Mouse (Mus musculus): ENCODE measurements around the gene Clint1. TPM values are rescaled to one million over a fixed set of nuclear protein-coding genes. Genes with fewer than 3 reads are reported as not detected.
A peak's percentile ranks its signal among the peaks of the same experiment; 100 is the strongest.

The Clint1 gene
- polyA plus RNA-seq, 1 experiment from 2014 or later: 80.2 TPM

DNA sequence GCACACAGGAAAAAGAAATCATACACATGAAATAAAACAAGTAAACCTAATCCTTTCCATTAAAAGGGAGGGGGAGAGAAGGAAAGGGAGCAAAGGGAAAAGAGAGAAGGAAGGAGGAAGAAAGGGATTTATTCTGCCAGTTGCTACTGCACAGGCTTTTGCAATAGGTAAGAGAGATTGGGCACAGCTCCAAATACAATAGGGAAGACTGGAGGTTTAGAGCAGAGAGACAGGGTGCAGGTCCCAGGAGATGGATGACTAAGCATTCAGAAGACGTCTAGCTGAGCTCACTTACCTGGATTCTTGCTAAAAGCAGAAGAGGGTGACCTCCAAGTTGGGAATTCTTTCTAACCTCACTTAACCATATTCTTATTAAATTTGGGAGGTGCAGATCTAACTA, 35.1 kb upstream of the Clint1 start:
- Histone ChIP-seq H3K27ac (ENCODE audit: poor library complexity, severe bottlenecking) (no peak overlapping the region), H3K4me3 (no peak overlapping the region), H3K9me3 (replicated peaks) (no peaks in the 10 kb centered on the region), H3K4me1 (replicated peaks) (no peaks in the 10 kb centered on the region), H3K27me3 (replicated peaks) (no peaks in the 10 kb centered on the region), H3K4me2 (no peak overlapping the region), H3K9ac (no peak overlapping the region), H3K36me3 (no peaks in the 10 kb centered on the region)
- ATAC-seq (ENCODE audit: insufficient number of reproducible peaks, low FRiP score): no peak
- 58% methylated on average over 1 of the region's 1 CpGs for WGBS

DNA sequence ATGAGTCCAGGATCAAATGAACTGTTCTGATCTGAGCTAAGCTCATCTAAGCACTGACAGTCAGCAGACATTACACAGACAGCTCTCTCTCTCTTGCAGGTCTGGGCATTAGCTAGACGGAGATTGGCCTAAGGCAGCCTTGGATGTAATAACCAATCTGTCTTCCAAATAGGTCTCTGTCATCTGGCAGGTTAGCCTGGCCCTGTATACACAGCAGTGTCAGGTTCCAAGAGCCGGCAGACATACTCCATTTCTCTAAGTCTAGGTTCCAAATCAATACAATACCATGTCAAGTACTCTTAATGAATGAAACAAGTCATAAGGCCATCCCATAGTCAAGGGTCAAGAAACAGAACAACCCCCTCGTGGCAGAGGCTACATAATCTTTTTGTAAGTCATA, 33.9 kb upstream of the Clint1 start:
- Histone ChIP-seq H3K27ac (ENCODE audit: poor library complexity, severe bottlenecking) (no peak overlapping the region), H3K27me3 (replicated peaks) (no peaks in the 10 kb centered on the region), H3K4me1 (replicated peaks) (no peaks in the 10 kb centered on the region), H3K4me2 (no peak overlapping the region), H3K36me3 (no peaks in the 10 kb centered on the region), H3K9ac (no peak overlapping the region), H3K4me3 (no peak overlapping the region), H3K9me3 (replicated peaks) (no peaks in the 10 kb centered on the region)
- ATAC-seq (ENCODE audit: insufficient number of reproducible peaks, low FRiP score): no peak
- WGBS: 56% methylated on average over 3 of the region's 3 CpGs

DNA sequence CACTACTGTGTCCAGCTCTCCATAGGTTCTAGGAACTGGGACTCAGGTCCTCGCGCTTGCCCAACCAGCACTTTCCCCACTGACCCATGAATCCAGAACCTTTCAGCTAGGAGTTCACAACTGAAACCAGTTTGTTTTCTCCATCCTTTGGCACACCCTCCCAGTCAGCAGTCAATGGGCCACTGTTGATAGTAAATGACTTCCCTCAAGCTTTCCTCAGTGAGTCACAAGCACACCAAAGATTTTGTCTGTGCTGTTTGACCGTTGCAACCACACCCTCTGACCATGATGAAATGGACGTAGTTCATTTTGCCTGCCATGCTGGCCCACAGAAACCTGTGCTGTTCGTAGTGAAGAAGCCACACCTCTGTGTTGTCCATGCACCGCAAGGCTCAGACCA, 30.9 kb upstream of the Clint1 start:
- no peak overlapping the region for H3K4me3 ChIP-seq
- no peak for ATAC-seq (ENCODE audit: insufficient number of reproducible peaks, low FRiP score)
- WGBS: 87% methylated on average over 6 of the region's 6 CpGs

DNA sequence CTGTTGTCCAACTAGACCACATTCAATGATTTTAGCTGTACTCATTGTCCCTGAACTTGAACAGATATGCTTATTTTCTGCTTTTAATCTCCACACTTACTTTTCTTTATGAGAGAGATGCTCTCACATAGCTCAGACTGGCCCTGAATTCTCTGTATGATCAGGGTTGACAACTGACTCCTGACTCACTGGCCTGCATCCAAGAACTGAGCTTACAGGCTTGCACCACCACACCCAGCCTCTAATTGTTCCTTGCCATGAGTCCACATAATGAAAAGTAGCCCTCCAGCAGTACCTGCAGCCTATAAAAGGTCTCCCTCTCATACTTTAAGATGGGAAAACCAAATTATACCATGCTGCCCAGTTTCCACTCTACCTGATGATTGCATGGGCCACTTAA, 21.7 kb upstream of the Clint1 start:
- no peaks in the 10 kb centered on the region for H3K36me3 ChIP-seq
- no peak for ATAC-seq (ENCODE audit: insufficient number of reproducible peaks, low FRiP score)
- H3K4me1 ChIP-seq (replicated peaks): peaks cover 24% of the 10 kb centered on the region
- no peaks in the 10 kb centered on the region for H3K9me3 ChIP-seq (replicated peaks)
- H3K27ac ChIP-seq (ENCODE audit: poor library complexity, severe bottlenecking): peak overlapping the region; percentile 67
- H3K4me2 ChIP-seq: no peak overlapping the region
- H3K27me3 ChIP-seq (replicated peaks): no peaks in the 10 kb centered on the region
- H3K4me3 ChIP-seq: no peak overlapping the region
- H3K9ac ChIP-seq: no peak overlapping the region

More for the DNA sequence above, 30.9 kb upstream of the Clint1 start:
- no peak overlapping the region for H3K27ac ChIP-seq (ENCODE audit: poor library complexity, severe bottlenecking)
- no peaks in the 10 kb centered on the region for H3K27me3 ChIP-seq (replicated peaks)
- H3K36me3 ChIP-seq: no peaks in the 10 kb centered on the region
- no peak overlapping the region for H3K4me2 ChIP-seq
- H3K9ac ChIP-seq: no peak overlapping the region
- H3K4me1 ChIP-seq (replicated peaks): no peaks in the 10 kb centered on the region
- no peaks in the 10 kb centered on the region for H3K9me3 ChIP-seq (replicated peaks)

DNA sequence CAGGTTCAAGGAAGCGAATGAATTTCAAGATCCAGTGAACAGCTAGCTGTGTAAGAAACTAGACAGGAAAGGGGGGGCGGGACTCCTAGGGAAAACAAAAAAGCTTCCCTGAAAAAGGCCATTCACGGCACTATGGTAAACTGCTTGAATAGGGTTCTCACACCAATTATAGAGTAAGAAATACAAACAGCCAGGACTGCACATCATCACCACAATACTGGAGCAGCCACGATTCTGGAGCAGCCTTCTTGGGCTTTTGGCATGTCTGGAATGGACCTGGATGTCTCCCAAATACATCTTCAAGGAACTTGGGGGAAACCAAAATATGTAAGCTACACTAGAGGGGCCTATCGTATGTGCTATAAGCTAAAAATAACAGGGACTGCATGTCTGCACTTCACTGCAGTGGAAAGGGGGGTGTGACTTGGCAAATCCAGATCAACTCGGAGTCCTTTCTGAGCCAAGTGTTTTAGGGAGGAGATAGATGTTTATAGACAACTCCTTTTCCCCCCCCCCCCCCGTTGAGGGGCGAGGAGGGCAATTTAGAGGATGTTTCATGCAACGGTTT, 21.0 kb upstream of the Clint1 start:
- H3K36me3 ChIP-seq: no peaks in the 10 kb centered on the region
- H3K9me3 ChIP-seq (replicated peaks): no peaks in the 10 kb centered on the region
- peak overlapping the region; percentile 67 for H3K27ac ChIP-seq (ENCODE audit: poor library complexity, severe bottlenecking)
- H3K4me3 ChIP-seq: no peak overlapping the region
- no peak overlapping the region for H3K9ac ChIP-seq
- ATAC-seq (ENCODE audit: insufficient number of reproducible peaks, low FRiP score): no peak; the same call in 1 of the 2 replicates
- H3K4me1 ChIP-seq (replicated peaks): peaks cover 31% of the 10 kb centered on the region
- H3K27me3 ChIP-seq (replicated peaks): no peaks in the 10 kb centered on the region
- peak overlapping the region; percentile 39 for H3K4me2 ChIP-seq
- WGBS: 41% methylated on average over 9 of the region's 9 CpGs

DNA sequence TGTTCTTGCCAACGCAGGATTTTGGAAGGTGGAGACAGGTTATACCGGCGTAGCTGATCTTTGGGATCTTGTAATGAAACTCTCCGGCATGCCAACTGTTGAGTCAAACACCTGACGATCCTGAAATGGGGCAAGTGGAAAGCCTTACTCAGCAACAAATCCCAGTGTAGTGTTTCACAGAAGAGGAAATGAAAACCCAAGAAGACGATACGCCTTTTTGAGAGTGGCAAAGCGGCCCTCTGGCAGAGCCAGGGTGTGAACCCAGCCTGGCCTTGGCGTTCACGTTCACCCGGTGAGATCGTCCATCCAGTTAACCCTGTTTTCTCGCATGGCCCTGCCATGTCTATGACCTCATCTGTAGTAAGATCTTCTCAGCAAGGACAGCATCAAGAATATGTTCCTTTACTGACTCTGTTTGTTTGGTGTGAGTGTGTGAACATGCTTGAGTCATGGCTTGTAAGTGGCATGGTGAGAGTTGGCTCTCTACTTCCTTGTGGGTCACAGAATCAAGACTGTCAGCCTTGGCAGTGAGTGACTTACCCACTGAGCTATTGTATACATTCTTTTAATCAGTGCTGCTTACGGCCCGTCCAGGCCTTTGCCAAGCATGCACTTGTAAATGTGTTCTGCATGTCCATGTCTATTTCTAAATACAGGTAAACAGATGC, 20.2 kb upstream of the Clint1 start:
- no peak overlapping the region for H3K9ac ChIP-seq
- 89% methylated on average over 15 of the region's 15 CpGs for WGBS
- no peaks in the 10 kb centered on the region for H3K27me3 ChIP-seq (replicated peaks)
- no peak overlapping the region for H3K4me2 ChIP-seq
- no peak for ATAC-seq (ENCODE audit: insufficient number of reproducible peaks, low FRiP score)
- H3K36me3 ChIP-seq: no peaks in the 10 kb centered on the region
- no peaks in the 10 kb centered on the region for H3K9me3 ChIP-seq (replicated peaks)
- H3K4me1 ChIP-seq (replicated peaks): peaks cover 39% of the 10 kb centered on the region
- peak overlapping the region; percentile 67; the same call in 1 of the 2 replicates for H3K27ac ChIP-seq (ENCODE audit: poor library complexity, severe bottlenecking)
- no peak overlapping the region for H3K4me3 ChIP-seq

DNA sequence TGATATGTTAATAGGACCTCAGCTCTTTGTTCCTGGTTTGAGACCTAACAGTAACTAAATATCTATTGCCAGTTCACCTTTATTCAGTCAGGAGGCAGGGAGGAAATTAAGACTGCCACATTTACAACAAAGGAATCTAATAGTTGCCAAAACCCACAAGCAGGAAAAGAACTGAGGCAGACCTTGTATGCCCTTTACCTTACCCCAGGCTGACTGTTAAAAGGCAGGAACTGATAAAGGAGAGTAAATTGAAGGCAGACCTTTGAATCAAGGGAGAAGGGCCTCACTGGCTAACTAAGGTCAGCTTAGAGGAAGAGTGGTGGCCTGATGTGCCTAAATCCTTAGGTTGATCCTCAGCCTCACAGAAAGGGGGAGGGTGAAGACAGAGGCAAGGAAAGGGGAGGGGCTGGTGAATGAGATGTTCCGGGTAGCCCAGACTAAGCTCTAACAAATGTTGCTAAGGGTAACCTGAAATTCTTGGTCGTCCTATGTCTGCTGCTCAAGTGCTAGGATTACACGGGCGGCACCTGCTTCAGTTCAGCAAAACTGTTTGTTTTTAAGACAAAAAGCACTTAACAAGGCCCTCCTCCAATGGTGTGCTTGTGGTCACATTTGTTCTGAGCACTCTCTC, 16.1 kb upstream of the Clint1 start:
- Histone ChIP-seq H3K4me3 (no peak overlapping the region), H3K36me3 (no peaks in the 10 kb centered on the region), H3K4me1 (replicated peaks) (peaks cover 42% of the 10 kb centered on the region), H3K27me3 (replicated peaks) (no peaks in the 10 kb centered on the region), H3K9me3 (replicated peaks) (no peaks in the 10 kb centered on the region), H3K4me2 (no peak overlapping the region), H3K9ac (no peak overlapping the region), H3K27ac (ENCODE audit: poor library complexity, severe bottlenecking) (no peak overlapping the region)
- WGBS: 36% methylated on average over 4 of the region's 4 CpGs
- no peak for ATAC-seq (ENCODE audit: insufficient number of reproducible peaks, low FRiP score)

DNA sequence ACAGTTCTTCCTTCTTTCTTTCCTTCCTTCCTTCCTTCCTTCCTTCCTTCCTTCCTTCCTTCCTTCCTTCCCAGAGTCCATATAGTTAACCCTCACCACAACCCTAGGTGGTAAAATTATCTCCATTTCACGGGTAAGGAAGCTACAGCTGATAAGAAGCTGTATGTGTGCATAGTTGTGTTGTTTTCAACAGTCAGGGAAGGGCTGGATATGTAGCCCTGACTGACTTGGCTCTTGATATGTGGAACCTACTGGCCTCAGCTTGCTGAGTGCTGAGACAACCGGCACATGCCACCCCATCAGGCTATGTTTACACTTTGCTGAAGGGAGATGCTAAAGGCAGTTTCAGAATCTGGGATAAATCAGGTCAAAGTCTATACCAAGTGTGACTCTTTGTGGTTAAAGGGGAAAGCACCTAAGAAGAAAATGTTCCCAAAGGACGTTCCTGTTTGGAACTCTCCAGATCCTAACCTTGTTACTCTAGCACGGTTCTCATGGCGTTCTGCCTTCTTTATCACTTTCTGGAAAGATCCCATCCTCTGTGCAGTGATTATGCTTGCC, 14.5 kb upstream of the Clint1 start:
- H3K9me3 ChIP-seq (replicated peaks): no peaks in the 10 kb centered on the region
- H3K27ac ChIP-seq (ENCODE audit: poor library complexity, severe bottlenecking): no peak overlapping the region
- no peak overlapping the region for H3K9ac ChIP-seq
- H3K4me1 ChIP-seq (replicated peaks): peaks cover 29% of the 10 kb centered on the region
- 58% methylated on average over 5 of the region's 5 CpGs for WGBS
- H3K27me3 ChIP-seq (replicated peaks): no peaks in the 10 kb centered on the region
- no peak for ATAC-seq (ENCODE audit: insufficient number of reproducible peaks, low FRiP score)
- H3K4me2 ChIP-seq: no peak overlapping the region
- H3K4me3 ChIP-seq: no peak overlapping the region
- H3K36me3 ChIP-seq: no peaks in the 10 kb centered on the region

DNA sequence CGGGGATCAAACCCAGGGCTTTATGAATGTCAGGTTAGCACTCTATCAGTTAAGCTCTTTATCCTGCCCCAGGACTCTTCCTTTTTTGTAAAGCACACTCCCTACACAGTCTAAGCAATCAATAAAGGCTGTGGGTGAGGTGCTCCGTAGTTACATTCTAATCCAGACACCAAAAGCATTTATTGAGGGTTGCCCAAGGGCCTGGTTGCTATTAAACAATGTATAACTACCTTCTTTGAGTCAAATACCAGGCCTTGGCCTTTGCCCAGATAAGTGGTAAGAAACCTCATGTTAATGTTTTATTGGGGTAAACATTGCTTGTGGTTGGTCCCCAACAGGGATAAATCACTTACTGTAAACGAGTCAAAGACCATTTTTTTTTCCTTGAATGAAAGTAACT, 13.4 kb upstream of the Clint1 start:
- peaks cover 28% of the 10 kb centered on the region for H3K4me1 ChIP-seq (replicated peaks)
- no peaks in the 10 kb centered on the region for H3K9me3 ChIP-seq (replicated peaks)
- no peaks in the 10 kb centered on the region for H3K36me3 ChIP-seq
- H3K9ac ChIP-seq: no peak overlapping the region
- H3K27ac ChIP-seq (ENCODE audit: poor library complexity, severe bottlenecking): no peak overlapping the region
- no peak overlapping the region for H3K4me2 ChIP-seq
- WGBS: 67% methylated on average over 3 of the region's 3 CpGs
- no peak overlapping the region for H3K4me3 ChIP-seq
- ATAC-seq (ENCODE audit: insufficient number of reproducible peaks, low FRiP score): no peak
- no peaks in the 10 kb centered on the region for H3K27me3 ChIP-seq (replicated peaks)

DNA sequence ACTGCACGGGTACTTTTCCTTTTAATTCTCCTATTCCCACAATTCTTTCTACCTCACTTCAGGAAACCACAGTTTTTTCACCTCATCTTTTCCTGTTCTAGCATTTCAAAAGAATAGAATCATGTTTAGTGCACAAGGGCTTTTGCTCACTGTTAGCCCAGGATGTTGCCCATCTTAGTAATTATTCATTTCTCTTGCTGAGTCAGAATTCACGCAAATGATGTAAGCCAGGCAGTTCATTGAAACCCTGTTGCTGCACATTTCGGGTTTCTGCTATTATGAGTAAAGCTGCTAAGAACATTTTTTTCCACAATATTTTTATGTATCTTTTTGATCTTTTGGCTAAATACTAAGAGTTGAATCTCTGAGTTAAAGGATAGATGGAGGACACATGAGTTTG, 11.5 kb upstream of the Clint1 start:
- 79% methylated on average over 3 of the region's 3 CpGs for WGBS

DNA sequence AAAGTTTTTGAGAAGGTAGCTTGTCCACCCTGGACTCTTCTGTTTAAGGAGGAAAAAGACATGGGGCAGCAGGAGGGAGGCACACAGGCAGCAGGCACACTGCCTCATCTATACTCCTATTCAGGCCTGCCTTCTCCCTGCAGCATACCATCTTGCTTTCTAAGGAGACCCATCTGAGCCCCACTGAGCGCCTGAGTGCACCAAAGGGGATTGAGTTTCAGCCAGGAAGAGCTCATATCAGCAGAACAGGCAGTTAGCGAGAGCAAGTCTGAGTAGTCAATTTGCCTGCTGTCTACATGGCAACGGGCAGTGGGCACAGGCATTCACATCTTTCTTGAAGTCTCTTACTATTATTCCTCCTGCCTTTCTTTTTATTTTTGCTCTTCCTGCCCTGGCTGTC, 5.8 kb upstream of the Clint1 start:
- Histone ChIP-seq H3K4me1 (replicated peaks) (no peaks in the 10 kb centered on the region; the same call in 1 of the 2 replicates), H3K4me3 (no peak overlapping the region), H3K36me3 (no peaks in the 10 kb centered on the region), H3K9me3 (replicated peaks) (no peaks in the 10 kb centered on the region), H3K27ac (ENCODE audit: poor library complexity, severe bottlenecking) (no peak overlapping the region), H3K27me3 (replicated peaks) (no peaks in the 10 kb centered on the region), H3K9ac (no peak overlapping the region), H3K4me2 (no peak overlapping the region)
- WGBS: 28% methylated on average over 3 of the region's 3 CpGs
- no peak for ATAC-seq (ENCODE audit: insufficient number of reproducible peaks, low FRiP score)

More for the DNA sequence above, 11.5 kb upstream of the Clint1 start:
- H3K4me1 ChIP-seq (replicated peaks): peaks cover 21% of the 10 kb centered on the region
- no peak for ATAC-seq (ENCODE audit: insufficient number of reproducible peaks, low FRiP score)
- no peak overlapping the region for H3K27ac ChIP-seq (ENCODE audit: poor library complexity, severe bottlenecking)
- no peak overlapping the region for H3K4me3 ChIP-seq
- H3K9me3 ChIP-seq (replicated peaks): no peaks in the 10 kb centered on the region
- H3K27me3 ChIP-seq (replicated peaks): no peaks in the 10 kb centered on the region
- H3K4me2 ChIP-seq: no peak overlapping the region
- H3K9ac ChIP-seq: no peak overlapping the region
- H3K36me3 ChIP-seq: no peaks in the 10 kb centered on the region
